Mouse (Mus musculus) frontal cortex, postnatal 14 days (tissue): ENCODE measurements at regions not wholly inside any gene's neighbourhood (a gene's known extent, or its start where the extent isn't known, plus 50 kb on each side); places are given as distances from the start of the nearest gene placed in this dataset.
"Not testable (repeated sequence)": the region's sequence is repeated elsewhere in the genome, so short reads cannot be mapped to it uniquely, and the experiment has no call there.

Experiments
- DNase-seq, 2 experiments: peaks; one replicate each; pipeline ENCODE4 v3.0.0; 2022; ENCODE audit warnings: low spot score in 2 of 2

GRCm38 (mm10) chr6:31811890-31812289 is 238.2 kb upstream of the 1700012A03Rik start:
- DNase-seq = no peak

GRCm38 (mm10) chr6:31810602-31811512 is 239.2 kb upstream of the 1700012A03Rik start:
- no peak for DNase-seq

GRCm38 (mm10) chr6:31804468-31804867 is 240.7 kb upstream of the Podxl start:
- not testable (repeated sequence) for DNase-seq

GRCm38 (mm10) chr6:31803222-31803621 is 239.4 kb upstream of the Podxl start:
- DNase-seq = not testable (repeated sequence)

GRCm38 (mm10) chr6:31791547-31791946 is 227.8 kb upstream of the Podxl start:
- DNase-seq = no peak

GRCm38 (mm10) chr6:31790906-31791305 is 227.1 kb upstream of the Podxl start:
- no peak for DNase-seq

- DNase-seq = no peak
Measured at GRCm38 (mm10) chr6:31776841-31777240, 213.1 kb upstream of the Podxl start.

- DNase-seq = no peak
Measured at GRCm38 (mm10) chr6:31771916-31772315, 208.1 kb upstream of the Podxl start.

- no peak for DNase-seq
Measured at GRCm38 (mm10) chr6:31745589-31745988, 181.8 kb upstream of the Podxl start.

GRCm38 (mm10) chr6:31731391-31731790 is 167.6 kb upstream of the Podxl start:
- no peak for DNase-seq

GRCm38 (mm10) chr6:31719614-31720013 is 155.8 kb upstream of the Podxl start:
- DNase-seq = no peak

GRCm38 (mm10) chr6:31718843-31719242 is 155.1 kb upstream of the Podxl start:
- DNase-seq = no peak

- DNase-seq = no peak
Measured at GRCm38 (mm10) chr6:31717531-31717930, 153.8 kb upstream of the Podxl start.

GRCm38 (mm10) chr6:31707256-31707655 is 143.5 kb upstream of the Podxl start:
- DNase-seq = no peak

- no peak for DNase-seq
Measured at GRCm38 (mm10) chr6:31704191-31704590, 140.4 kb upstream of the Podxl start.

- no peak for DNase-seq
Measured at GRCm38 (mm10) chr6:31702931-31703330, 139.2 kb upstream of the Podxl start.

GRCm38 (mm10) chr6:31695885-31696284 is 132.1 kb upstream of the Podxl start:
- DNase-seq = no peak

- DNase-seq = no peak
Measured at GRCm38 (mm10) chr6:31693047-31693446, 129.3 kb upstream of the Podxl start.

- DNase-seq = no peak
Measured at GRCm38 (mm10) chr6:31692024-31692423, 128.2 kb upstream of the Podxl start.

GRCm38 (mm10) chr6:31680101-31680500 is 116.3 kb upstream of the Podxl start:
- DNase-seq = no peak

- no peak for DNase-seq
Measured at GRCm38 (mm10) chr6:31665671-31666486, 102.1 kb upstream of the Podxl start.

- DNase-seq = peak in 1 of 2 experiments; percentile 80
Measured at GRCm38 (mm10) chr6:31664495-31664894, 100.7 kb upstream of the Podxl start.

GRCm38 (mm10) chr6:31660778-31661177 is 97.0 kb upstream of the Podxl start:
- peak in 1 of 2 experiments; percentile 74 for DNase-seq
